Mouse (Mus musculus): Measurements from ENCODE around the gene Sox13. TPM values are rescaled to one million over a fixed set of nuclear protein-coding genes. Genes with fewer than 3 reads are reported as not detected.
A peak's percentile ranks its signal among the peaks of the same experiment; 100 is the strongest.

The Sox13 gene
- total RNA-seq, 2 experiments from 2014 or later: 8.3 to 12.0 TPM

GRCm38 (mm10) chr1:133379254-133379985 is 44.8 kb downstream of the Sox13 start:
- intact Hi-C loops (cut with DNase I): no loop called here
- no peak for DNase-seq (ENCODE audit: low spot score in 2 of 2)

GRCm38 (mm10) chr1:133377547-133377946 is 46.6 kb downstream of the Sox13 start:
- DNase-seq (ENCODE audit: low spot score in 2 of 2): no peak
- intact Hi-C loops (cut with DNase I): no loop called here

DNA sequence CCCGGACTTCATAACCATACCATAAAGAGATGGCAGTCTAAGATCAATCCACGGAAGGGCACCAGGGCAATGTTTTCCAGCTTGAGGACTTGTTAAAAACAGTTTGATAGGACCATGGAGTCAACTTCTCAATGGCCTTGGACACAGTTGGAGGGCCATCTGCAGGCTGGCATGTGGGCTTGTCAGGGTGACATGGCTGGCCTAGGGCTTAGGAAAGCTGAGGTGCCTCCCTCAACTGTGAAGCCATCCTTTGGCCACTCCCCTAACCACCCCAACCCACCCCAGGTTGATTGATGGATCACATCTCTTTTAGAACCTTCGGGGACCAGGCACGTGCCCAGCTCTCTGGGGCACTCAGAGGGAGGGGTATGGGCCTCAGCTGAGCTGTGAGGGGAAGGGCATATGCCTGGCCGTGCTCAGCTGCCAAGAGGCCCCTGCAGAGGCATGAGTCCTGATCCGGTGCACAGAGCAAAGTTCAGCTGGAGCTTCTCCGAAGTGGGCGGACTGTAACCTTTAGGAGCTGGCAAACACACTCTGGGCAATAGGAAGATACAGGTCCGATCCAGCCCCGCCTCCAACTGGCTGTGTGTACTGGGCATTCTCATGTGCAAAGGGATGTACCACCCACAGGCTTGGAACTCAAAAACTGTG is 48.4 kb downstream of the Sox13 start:
- intact Hi-C loops (cut with DNase I): no loop called here
- DNase-seq (ENCODE audit: low spot score in 2 of 2): no peak

DNA sequence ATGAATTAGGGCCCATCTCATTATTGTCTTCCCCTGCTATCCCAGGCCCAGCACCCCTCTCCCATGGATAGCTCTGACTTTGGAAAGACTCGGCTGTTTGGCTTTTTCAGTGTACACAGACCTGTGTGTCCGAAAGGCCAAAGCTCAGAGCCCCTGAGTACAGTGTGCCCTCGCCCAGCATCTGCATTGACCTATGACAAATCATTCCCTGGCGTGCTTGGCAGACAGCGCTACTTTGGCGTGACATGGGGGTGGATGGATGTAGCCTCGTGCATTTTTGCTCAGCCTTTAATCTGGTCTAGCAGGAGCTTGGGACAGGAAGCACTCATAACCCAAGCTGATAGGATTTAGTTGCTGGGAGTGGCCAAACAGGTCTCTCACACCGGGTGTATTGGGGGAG is 52.1 kb downstream of the Sox13 start:
- no peak for DNase-seq (ENCODE audit: low spot score in 2 of 2)
- intact Hi-C loops (cut with DNase I): no loop called here

DNA sequence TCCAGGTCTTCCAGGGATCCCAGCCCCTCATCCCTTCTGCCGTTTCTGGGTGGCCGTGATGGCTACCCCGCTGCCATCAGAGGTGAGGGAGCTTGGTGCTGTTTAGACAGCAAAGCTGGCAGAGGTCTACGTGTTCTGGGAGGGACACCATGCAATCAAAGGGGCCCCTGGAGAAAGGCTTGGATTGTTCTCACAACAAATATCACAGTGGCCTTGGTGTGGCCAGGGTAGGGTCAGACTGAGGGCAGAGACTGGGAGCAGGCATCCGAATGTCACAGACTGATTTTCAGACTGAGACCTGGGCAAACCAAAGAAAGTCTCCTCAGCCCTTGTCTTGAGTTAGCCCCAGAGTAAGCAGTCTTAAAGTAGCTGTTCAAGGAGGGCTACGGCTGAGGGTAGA is 52.7 kb downstream of the Sox13 start:
- intact Hi-C loops (cut with DNase I): no loop called here
- no peak for DNase-seq (ENCODE audit: low spot score in 2 of 2)

DNA sequence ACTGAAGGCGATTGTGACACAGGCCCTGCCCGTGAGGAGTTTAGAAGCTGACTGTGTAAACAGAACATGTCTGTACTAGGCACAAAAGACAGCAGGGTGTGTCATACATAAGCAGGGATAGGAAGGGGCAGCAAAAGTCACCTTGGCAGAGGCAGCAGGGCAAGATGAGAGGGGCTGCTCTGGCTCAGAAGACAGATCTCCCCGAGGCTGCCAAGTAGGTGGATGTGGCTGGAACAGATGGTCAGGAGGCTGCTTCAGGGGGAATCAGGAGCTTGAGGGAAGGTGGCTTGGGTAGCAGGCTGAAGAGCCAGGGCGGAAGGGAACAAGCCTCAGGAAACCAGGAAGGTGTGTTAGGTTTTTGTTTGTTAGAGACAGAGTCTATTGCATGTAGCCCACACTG is 53.8 kb downstream of the Sox13 start:
- no peak for DNase-seq (ENCODE audit: low spot score in 2 of 2)
- intact Hi-C loops (cut with DNase I): no loop called here

GRCm38 (mm10) chr1:133368644-133369043 is 55.5 kb downstream of the Sox13 start:
- intact Hi-C loops (cut with DNase I): no loop called here
- DNase-seq (ENCODE audit: low spot score in 2 of 2): peak; percentile 70 to 83

GRCm38 (mm10) chr1:133367606-133368488 is 56.3 kb downstream of the Sox13 start:
- no peak for DNase-seq (ENCODE audit: low spot score in 2 of 2)
- intact Hi-C loops (cut with DNase I): no loop called here

DNA sequence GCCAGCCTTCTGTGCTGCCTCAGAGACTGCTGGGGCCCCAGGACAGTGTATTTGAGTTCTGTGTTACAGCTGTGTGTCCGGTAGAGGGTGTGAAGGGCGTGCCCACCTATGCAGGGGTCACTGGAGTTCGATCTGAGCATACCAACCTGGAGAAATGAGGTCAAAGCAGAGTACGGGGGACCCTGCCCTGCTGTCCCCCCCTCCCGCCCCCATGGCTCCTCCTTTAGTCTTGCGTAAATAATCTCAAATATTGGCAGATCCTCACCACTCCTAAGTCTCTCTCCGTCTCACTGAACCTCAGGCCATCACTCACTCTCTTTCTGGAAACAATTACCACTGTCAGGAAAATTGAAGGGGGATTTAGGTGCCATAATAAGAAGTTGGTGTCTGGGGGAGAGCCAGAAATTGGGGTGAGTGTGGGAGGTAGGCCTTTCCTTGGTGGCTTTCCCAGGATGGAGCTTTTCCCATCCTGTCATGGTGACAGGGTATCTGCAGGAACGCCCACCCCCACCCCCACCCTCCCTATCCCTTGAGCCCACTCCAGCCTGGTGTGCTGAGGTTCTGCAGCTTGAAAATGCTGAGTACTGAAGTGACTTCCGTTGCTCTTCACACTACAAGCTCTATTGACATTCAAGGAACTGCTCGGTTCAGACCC is 57.1 kb downstream of the Sox13 start:
- intact Hi-C loops (cut with DNase I): no loop called here
- peak in 1 of 2 experiments; percentile 51 for DNase-seq (ENCODE audit: low spot score in 2 of 2)

DNA sequence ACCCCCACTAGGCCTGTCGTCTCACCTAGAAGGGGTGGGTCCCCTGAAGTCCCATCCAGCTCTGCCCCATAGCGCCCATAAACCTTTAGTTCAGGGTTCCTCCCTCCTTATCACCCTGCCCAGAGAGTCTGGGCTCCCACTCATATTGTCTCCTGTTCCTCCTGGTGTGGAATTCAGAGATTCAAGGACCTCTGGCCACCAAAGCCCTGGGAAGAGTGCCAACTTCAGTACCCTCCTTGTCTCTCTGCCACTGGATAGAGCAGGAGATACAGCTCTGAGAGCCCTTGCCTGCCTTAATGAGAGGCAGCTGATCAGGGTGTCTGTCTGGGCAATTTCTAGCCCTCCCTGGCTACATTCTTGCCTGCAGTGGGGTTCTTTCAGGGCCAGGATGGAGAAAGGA is 59.3 kb downstream of the Sox13 start:
- no peak for DNase-seq (ENCODE audit: low spot score in 2 of 2)
- intact Hi-C loops (cut with DNase I): no loop called here

DNA sequence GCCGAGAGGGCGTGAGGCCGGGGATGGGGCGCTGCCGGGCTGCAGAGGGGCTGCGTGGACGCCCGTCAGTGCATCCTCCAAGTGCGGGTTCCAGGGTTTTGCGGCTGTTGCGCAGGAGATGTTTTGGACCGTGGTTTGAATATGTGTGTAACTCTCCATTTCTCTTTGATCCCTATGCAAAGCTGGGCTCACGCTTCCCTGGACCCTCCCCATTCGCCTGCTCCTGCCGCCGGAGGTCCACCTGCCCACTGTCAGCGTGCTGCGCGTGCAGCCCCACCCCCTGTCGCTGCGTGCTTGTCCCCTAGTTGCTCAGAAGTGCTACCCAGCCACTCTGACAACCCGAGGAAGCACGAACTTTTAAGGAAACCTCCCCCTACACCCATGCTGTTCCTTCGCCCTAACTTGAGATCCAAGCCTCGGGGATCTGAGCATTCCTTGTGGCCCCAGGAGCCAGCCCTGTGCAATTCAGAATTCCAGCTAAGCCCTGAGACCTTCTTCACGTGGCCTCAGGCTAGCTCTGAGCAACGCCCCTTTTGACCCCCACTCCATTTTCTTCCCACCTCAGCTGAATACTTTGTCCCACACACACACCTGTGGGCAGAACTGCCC is 60.1 kb downstream of the Sox13 start:
- intact Hi-C loops (cut with DNase I): no loop called here
- DNase-seq (ENCODE audit: low spot score in 2 of 2): peak in 1 of 2 experiments; percentile 49

DNA sequence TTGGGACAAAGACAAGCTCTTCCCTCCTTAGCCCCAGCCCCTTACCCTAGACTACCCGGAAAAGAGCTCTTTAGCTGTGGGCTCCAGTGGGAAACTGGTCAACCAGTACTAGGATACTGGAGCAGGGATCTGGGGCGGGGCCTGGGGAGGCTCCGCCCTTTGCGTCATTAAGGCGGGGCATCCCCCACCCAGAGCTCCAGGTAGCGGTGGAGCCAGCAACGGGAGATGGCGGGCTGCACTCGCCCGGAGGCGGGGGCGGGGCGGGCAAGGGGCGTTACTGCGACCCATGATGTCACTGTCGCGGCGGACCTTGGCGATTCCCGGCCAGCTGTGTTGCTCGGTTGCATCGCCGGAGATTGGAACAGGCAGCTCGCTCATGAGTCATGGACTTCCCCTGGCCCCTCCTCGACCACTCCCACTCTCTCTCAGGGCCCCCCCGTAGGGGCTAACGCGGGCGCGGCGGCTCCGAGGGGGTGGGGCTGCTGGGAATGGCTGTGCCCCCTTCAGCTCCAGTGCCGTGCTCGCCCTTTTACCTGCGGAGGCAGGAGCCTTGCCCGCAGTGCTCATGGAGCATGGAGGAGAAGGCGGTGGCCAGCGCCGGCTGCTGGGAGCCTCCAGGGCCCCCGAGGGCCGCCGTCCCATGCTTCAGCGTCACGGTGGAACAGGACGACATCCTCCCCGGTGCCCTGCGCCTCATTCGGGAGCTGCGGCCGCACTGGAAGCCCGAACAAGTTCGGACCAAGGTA is 60.7 kb downstream of the Sox13 start, which contains the start of gene Etnk2:
Etnk2 (plus strand) TSS at position 297 of the 746 bp plus-strand sequence.
- peak; percentile 62 to 77 for DNase-seq (ENCODE audit: low spot score in 2 of 2)
- intact Hi-C loops (cut with DNase I): no loop called here

GRCm38 (mm10) chr1:133362103-133362502 is 62.1 kb downstream of the Sox13 start:
- intact Hi-C loops (cut with DNase I): no loop called here
- DNase-seq (ENCODE audit: low spot score in 2 of 2): peak in 1 of 2 experiments; percentile 3

DNA sequence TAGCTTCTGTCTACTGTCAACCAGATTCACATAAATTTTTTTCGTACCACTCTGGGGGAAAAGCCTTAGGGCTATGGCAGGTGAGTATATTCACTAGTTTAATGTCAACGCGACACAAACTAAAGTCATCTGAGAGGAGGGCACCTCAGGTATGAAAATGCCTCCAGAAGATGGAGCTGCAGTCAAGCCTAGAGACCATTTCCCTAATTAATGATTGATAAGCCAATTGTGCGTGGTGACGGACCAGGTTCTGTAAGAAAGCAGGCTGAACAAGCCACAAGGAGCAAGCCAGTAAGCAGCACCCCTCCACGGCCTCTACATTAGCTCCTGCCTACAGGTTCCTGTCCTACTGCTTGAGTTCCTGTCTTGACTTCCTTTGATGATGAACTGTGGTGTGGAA is 63.2 kb downstream of the Sox13 start:
- no peak for DNase-seq (ENCODE audit: low spot score in 2 of 2)
- intact Hi-C loops (cut with DNase I): no loop called here

DNA sequence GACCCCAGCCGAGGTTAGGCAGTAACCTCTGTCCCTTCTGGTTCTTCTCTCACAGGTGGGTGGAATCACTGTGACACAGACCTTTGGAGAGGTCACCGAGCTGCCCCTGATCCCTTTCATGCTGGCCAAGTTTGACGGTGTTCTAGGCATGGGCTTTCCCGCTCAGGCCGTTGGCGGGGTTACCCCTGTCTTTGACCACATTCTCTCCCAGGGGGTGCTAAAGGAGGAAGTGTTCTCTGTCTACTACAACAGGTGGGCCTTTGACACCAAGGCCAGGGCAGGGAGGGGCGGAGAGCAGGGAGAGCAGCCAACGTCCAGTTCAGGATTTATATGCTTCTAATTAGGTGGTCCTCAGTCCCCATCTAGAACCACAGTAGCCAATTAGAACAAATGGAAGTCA is 67.8 kb downstream of the Sox13 start:
- no peak for DNase-seq (ENCODE audit: low spot score in 2 of 2)
- intact Hi-C loops (cut with DNase I): no loop called here

- intact Hi-C loops (cut with DNase I): no loop called here
- no peak for DNase-seq (ENCODE audit: low spot score in 2 of 2)
Observed at GRCm38 (mm10) chr1:133355912-133356311, 68.3 kb downstream of the Sox13 start.

GRCm38 (mm10) chr1:133355469-133355868 is 68.7 kb downstream of the Sox13 start:
- no peak for DNase-seq (ENCODE audit: low spot score in 2 of 2)
- intact Hi-C loops (cut with DNase I): no loop called here

DNA sequence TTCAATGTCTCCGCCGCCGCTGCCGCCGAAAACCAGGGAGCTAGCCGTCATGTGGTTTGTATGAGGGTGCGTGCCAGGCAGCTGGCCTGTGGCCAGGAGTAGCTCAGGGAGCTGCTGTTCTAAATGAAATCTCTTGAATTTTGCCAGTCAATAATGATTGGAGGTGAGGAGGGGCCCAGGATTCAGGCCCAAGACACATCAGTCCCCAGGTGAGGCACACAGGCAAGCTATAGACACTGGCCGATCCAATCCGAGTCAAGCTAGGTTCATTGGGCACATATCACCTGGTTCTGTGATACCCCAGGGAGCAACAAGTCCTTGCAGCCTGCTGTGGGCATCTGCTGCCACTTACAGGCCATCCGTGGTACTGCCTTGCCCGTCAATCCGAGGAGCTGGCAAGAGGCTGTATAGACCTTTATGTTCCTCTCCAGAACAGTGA is 70.8 kb downstream of the Sox13 start:
- peak; percentile 83 to 85 for DNase-seq (ENCODE audit: low spot score in 2 of 2)
- intact Hi-C loops (cut with DNase I): loop anchor here (2.0 kb wide), 1 partner anchor 39 kb away; no protein-coding TSS in a partner anchor

DNA sequence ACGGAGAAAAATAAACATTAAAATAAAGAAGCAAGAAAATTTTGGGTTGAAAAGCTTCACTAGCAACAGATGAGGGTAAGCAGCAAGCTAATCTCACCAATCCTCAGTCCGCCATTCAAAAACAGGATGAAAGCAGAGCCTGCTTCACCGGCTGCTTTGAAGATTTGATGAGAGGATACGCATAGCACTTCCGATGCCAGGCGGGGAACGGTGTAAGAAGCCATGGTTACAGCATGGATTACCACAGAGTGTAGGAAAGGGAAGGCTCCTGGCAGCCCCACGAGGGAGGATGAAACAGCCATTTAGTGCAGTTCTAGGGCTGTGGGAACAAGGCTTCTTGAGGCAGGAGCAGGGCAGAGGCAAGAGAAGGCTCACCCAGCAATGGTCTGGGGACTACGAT is 72.4 kb downstream of the Sox13 start:
- DNase-seq (ENCODE audit: low spot score in 2 of 2): no peak

More for the DNA sequence above, 72.4 kb downstream of the Sox13 start:
- intact Hi-C loops (cut with DNase I): loop anchor here (2.0 kb wide), 1 partner anchor 37 kb away; no protein-coding TSS in a partner anchor

All from left cerebral cortex, postnatal 36 days (tissue).